8 mouse cellular contexts compared by ENCODE assay signal in genomic region chr16:13671685-13672385, GRCm38 (mm10). TPM values are rescaled to one million over a fixed set of nuclear protein-coding genes. Genes with fewer than 3 reads are reported as not detected.
DNase-seq lines count a peak whose midpoint lies in the region; ATAC-seq lines count a peak whose summit lies in the region.

TSS of gene Bfar (plus strand) at chr16:13671858.
TSS of gene 3110001I22Rik (plus strand) at chr16:13671929.

- peak within 1 kb of the TSS; percentile 82 for H3K4me2 ChIP-seq in hindbrain, embryonic 12.5 days (replicated peaks)

- peak; percentile 93 for ATAC-seq in hindbrain, embryonic 12.5 days (ENCODE audit: low FRiP score)

- peak within 1 kb of the TSS; percentile 76 for H3K4me3 ChIP-seq in hindbrain, embryonic 12.5 days

- peak within 1 kb of the TSS; percentile 81 for H3K27ac ChIP-seq in hindbrain, embryonic 12.5 days

- H3K9me3 ChIP-seq in hindbrain, embryonic 12.5 days (replicated peaks) = no peaks in the 10 kb centered on the region

- no peaks in the 10 kb centered on the region for H3K27me3 ChIP-seq in hindbrain, embryonic 12.5 days

- peak; percentile 94 for DNase-seq in Muller cell, postnatal 12 days (ENCODE audit: inconsistent ontology term)
- peak; percentile 94 for DNase-seq in cerebellum, adult 9-11 months
- DNase-seq in frontal cortex, adult 2 months (ENCODE audit: extremely low spot score in 1 of 2, low spot score in 1 of 2) = peak; percentile 82 to 90
- DNase-seq in layer of hippocampus, postnatal 14 days (ENCODE audit: low spot score in 2 of 2) = peak; percentile 83 to 93
- peak; percentile 90 for DNase-seq in lung, postnatal 14 days
- DNase-seq in retina, adult 2 months (ENCODE audit: low read depth, low spot score) = peak; percentile 89
- peak; percentile 86 to 92 for DNase-seq in thymus, postnatal 36 days

- peaks cover 12% of the 10 kb centered on the region for H3K36me3 ChIP-seq in hindbrain, embryonic 12.5 days

- WGBS in hindbrain, embryonic 12.5 days = under 1% methylated on average over 51 of the region's 54 CpGs

- peak within 1 kb of the TSS; percentile 95 for H3K9ac ChIP-seq in hindbrain, embryonic 12.5 days

- peaks cover 17% of the 10 kb centered on the region for H3K4me1 ChIP-seq in hindbrain, embryonic 12.5 days

RNA-seq across cellular contexts. Expression of gene Bfar, which starts in this region (rescaled TPM):
- 38.1 and 44.1 TPM in 2 replicates for polyA plus RNA-seq in frontal cortex, adult 2 months (2012; rRNA removed)
- polyA plus RNA-seq in hindbrain, embryonic 12.5 days (2016; fragmentation: Nextera tagmentation; extraction: Ambion mirVana) = 47.6 and 48.2 TPM in 2 replicates
- 10 to 100 TPM; 44.9 to 46.0 TPM for total RNA-seq in layer of hippocampus, postnatal 14 days (2021)

RNA-seq across cellular contexts. Expression of gene 3110001I22Rik, which starts in this region (rescaled TPM):
- 2.0 and 2.3 TPM in 2 replicates for polyA plus RNA-seq in frontal cortex, adult 2 months (2012; rRNA removed)
- polyA plus RNA-seq in hindbrain, embryonic 12.5 days (2016; fragmentation: Nextera tagmentation; extraction: Ambion mirVana) = 10.1 and 10.2 TPM in 2 replicates
- total RNA-seq in layer of hippocampus, postnatal 14 days (2021) = 1 to 10 TPM; 3.1 to 4.2 TPM

Comparison
In these comparisons a context has a peak if more than half of its experiments do, and no peak if none do; other contexts are left out.
1. Peak in every context shown above with its lines: DNase-seq, ATAC-seq, H3K4me3 ChIP-seq and H3K27ac ChIP-seq.